Mouse (Mus musculus) limb, embryonic 15.5 days (tissue): Measurements from ENCODE around the gene Plb1. TPM values are rescaled to one million over a fixed set of nuclear protein-coding genes. Genes with fewer than 3 reads are reported as not detected.

ENCODE experiments used
- ATAC-seq: fragments of 200-750 bp; cut with Nextera tagmentation; 2 replicates; pipeline ENCODE4 v1.8.0; 2017; ENCODE audit warnings: low read depth, moderate TSS enrichment; ENCODE audit not compliant: insufficient number of reproducible peaks, low FRiP score, low TSS enrichment
- H3K27ac ChIP-seq: fragments of 300-500 bp; sonication (generic); 2 replicates; pipeline ENCODE4 v1.5.1; 2015; ENCODE audit warnings: moderate library complexity, mild to moderate bottlenecking, inconsistent platforms
- H3K27me3 ChIP-seq: fragments of 300-500 bp; sonication (generic); 2 replicates; pipeline ENCODE4 v1.6.1; 2015; ENCODE audit warnings: inconsistent platforms
- H3K36me3 ChIP-seq: fragments of 300-500 bp; sonication (generic); 2 replicates; pipeline ENCODE4 v1.6.1; 2015; ENCODE audit warnings: inconsistent platforms
- H3K4me1 ChIP-seq: fragments of 300-500 bp; sonication (generic); 2 replicates; pipeline ENCODE4 v1.6.1; 2015; ENCODE audit warnings: inconsistent platforms
- H3K4me2 ChIP-seq: fragments of 300-500 bp; sonication (generic); 2 replicates; pipeline ENCODE4 v1.6.1; 2015; ENCODE audit warnings: mild to moderate bottlenecking, inconsistent platforms
- H3K4me3 ChIP-seq: fragments of 300-500 bp; sonication (generic); 2 replicates; pipeline ENCODE4 v1.5.1; 2015; ENCODE audit warnings: mild to moderate bottlenecking, inconsistent platforms
- H3K9ac ChIP-seq: fragments of 300-500 bp; sonication (generic); 2 replicates; pipeline ENCODE4 v1.6.1; 2015; ENCODE audit warnings: inconsistent platforms
- H3K9me3 ChIP-seq: fragments of 300-500 bp; sonication (generic); 2 replicates; pipeline ENCODE4 v1.6.1; 2016; ENCODE audit warnings: inconsistent platforms
- WGBS: fragments of 180-500 bp; shearing (Covaris S2); methylation state at CpG from one replicate; pipeline ENCODE4 v1.1.7; 2015; 5-methylcytosine and 5-hydroxymethylcytosine counted together
- polyA plus RNA-seq: library from polyadenylated mRNA; unstranded; fragments of >200 nt; fragmentation: Nextera tagmentation; extraction: Ambion mirVana; gene quantifications from 2 replicates; pipeline ENCODE4 v1.2.1, GENCODE M21; 2015

The Plb1 gene
- polyA plus RNA-seq, 1 experiment from 2014 or later: 1.0 TPM

DNA sequence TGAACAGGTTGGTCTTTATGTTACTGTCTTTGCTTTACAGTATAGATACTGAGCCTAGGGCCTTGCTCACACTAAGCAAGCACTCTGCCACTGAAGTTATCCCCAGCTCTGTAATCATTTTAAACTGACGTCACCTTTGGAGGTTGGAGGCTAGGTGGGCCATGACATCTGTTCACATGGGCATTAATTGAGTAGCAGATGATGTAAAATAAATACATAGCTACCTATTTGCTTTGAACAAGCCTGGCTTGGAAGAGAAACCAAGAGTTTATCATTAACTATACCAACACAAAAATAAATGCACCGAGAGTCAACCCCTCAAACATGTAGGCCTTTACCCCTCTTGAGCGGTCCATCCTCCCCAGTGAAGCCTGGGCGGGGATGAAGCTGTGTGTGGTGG, 76.1 kb downstream of the Plb1 start:
- Histone ChIP-seq H3K9ac (no peak overlapping the region), H3K27ac (no peak overlapping the region), H3K9me3 (no peaks in the 10 kb centered on the region), H3K27me3 (no peaks in the 10 kb centered on the region), H3K4me1 (0 out of 2 replicates have a peak, but pooled peaks cover under 1% of the 10 kb centered on the region), H3K4me2 (no peak overlapping the region), H3K4me3 (no peak overlapping the region), H3K36me3 (no peaks in the 10 kb centered on the region)
- 89% methylated on average over 4 of the region's 4 CpGs for WGBS
- no peak for ATAC-seq

- Histone ChIP-seq H3K27me3 (no peaks in the 10 kb centered on the region), H3K9ac (no peak overlapping the region), H3K36me3 (no peaks in the 10 kb centered on the region), H3K4me2 (no peak overlapping the region), H3K9me3 (no peaks in the 10 kb centered on the region), H3K27ac (no peak overlapping the region), H3K4me1 (no peaks in the 10 kb centered on the region), H3K4me3 (no peak overlapping the region)
- 69% methylated on average over 1 of the region's 1 CpGs for WGBS
- ATAC-seq: no peak
Observed at GRCm38 (mm10) chr5:32309714-32310113, 77.2 kb downstream of the Plb1 start.

DNA sequence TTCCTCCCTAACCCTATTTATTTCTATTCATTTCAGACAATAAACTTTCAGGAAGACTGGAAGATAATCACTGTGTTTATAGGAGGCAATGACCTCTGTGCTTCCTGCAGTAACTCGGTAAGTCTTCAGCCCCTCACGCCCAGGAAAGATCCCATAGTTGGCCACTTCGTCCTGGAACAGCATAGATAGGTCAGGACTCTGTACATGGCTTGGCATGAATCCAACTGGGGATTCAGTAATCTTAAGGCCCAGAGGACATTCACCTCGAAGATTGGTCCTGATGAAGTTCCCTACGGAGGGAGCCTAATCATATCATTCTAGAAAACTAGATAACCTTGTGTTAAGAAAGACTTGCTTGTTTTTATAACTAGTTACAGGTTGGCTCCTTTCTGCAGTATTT, 78.3 kb downstream of the Plb1 start:
- H3K4me3 ChIP-seq: no peak overlapping the region
- no peaks in the 10 kb centered on the region for H3K4me1 ChIP-seq
- H3K27me3 ChIP-seq: no peaks in the 10 kb centered on the region
- H3K4me2 ChIP-seq: no peak overlapping the region
- H3K9me3 ChIP-seq: no peaks in the 10 kb centered on the region
- H3K27ac ChIP-seq: no peak overlapping the region
- ATAC-seq: no peak
- no peaks in the 10 kb centered on the region for H3K36me3 ChIP-seq
- WGBS: 75% methylated on average over 5 of the region's 5 CpGs
- no peak overlapping the region for H3K9ac ChIP-seq

GRCm38 (mm10) chr5:32311589-32312166, 79.2 kb downstream of the Plb1 start:
- H3K27me3 ChIP-seq: no peaks in the 10 kb centered on the region
- H3K9me3 ChIP-seq: no peaks in the 10 kb centered on the region
- no peaks in the 10 kb centered on the region for H3K36me3 ChIP-seq
- H3K4me2 ChIP-seq: no peak overlapping the region
- H3K27ac ChIP-seq: no peak overlapping the region
- WGBS: 69% methylated on average over 3 of the region's 3 CpGs
- H3K4me1 ChIP-seq: no peaks in the 10 kb centered on the region
- ATAC-seq: 0 out of 2 replicates have a peak, but pooled peaks have one; percentile 24
- no peak overlapping the region for H3K4me3 ChIP-seq
- H3K9ac ChIP-seq: no peak overlapping the region

DNA sequence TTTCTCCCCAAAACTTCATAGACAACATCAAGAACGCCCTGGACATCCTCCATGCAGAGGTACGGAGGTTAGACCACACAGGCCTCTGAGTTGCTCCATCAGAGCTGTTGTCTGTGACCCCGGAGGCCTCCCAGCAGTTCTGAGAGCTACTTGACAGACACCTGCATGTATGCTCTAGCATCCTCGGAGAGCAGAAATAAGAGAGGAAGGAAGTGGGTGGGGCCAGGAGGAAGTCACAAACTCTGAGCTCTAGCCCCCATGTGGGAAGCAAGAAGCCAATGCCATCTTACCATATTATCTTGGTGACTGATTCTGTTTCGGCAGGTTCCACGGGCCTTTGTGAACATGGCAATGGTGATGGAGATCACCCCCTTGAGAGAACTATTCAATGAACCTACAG, 81.2 kb downstream of the Plb1 start:
- Histone ChIP-seq H3K9ac (no peak overlapping the region), H3K4me3 (no peak overlapping the region), H3K4me1 (no peaks in the 10 kb centered on the region), H3K9me3 (no peaks in the 10 kb centered on the region), H3K36me3 (no peaks in the 10 kb centered on the region), H3K27me3 (no peaks in the 10 kb centered on the region), H3K4me2 (no peak overlapping the region), H3K27ac (no peak overlapping the region)
- no peak for ATAC-seq
- 75% methylated on average over 6 of the region's 6 CpGs for WGBS

DNA sequence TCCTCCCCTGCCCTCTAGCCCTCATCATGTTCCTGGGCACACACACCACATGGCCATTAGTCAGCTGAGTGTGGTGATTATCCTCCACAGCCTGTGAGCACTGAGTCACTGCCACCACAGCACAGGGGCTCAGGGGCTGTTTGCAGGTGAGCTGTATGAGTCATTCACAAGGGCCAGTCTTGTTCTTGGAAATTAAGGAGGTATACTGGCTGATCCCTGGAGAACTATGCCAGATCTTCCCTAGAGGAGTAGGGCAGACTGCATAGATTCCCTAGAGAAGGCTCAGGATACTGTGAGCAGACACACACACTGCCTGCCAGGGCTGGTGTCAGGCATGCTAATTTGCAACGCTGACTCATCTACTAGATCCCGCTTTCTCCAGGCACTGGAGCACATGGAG, 82.2 kb downstream of the Plb1 start:
- 55% methylated on average over 2 of the region's 2 CpGs for WGBS
- Histone ChIP-seq H3K4me1 (no peaks in the 10 kb centered on the region), H3K4me3 (no peak overlapping the region), H3K27me3 (no peaks in the 10 kb centered on the region), H3K9ac (no peak overlapping the region), H3K9me3 (no peaks in the 10 kb centered on the region), H3K4me2 (no peak overlapping the region), H3K27ac (no peak overlapping the region), H3K36me3 (no peaks in the 10 kb centered on the region)
- no peak for ATAC-seq

- peak overlapping the region; percentile 27 for H3K4me2 ChIP-seq
- no peaks in the 10 kb centered on the region for H3K9me3 ChIP-seq
- peaks cover 4% of the 10 kb centered on the region for H3K4me1 ChIP-seq
- no peak overlapping the region for H3K4me3 ChIP-seq
- H3K27ac ChIP-seq: no peak overlapping the region
- no peaks in the 10 kb centered on the region for H3K27me3 ChIP-seq
- no peaks in the 10 kb centered on the region for H3K36me3 ChIP-seq
- no peak for ATAC-seq
- no peak overlapping the region for H3K9ac ChIP-seq
- 31% methylated on average over 7 of the region's 7 CpGs for WGBS
Observed at GRCm38 (mm10) chr5:32322146-32322811, 89.8 kb downstream of the Plb1 start.

DNA sequence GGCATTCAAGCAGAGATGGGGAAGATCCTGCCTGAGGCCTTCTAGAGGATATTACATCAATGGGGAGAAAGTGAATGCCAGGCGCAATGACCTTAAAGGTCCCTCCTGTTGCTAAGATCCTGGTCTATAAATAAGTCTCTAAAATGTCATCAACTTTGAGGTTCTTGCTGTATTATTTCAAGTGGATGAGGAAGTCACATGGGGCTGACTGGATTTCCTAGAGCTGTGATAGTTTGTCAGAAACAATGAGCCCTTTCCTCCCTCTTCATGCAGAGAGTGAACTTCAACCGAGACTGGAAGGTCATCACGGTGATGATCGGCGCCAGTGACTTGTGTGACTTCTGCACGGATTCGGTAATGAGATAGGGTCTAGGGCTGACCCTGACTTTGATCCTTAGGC, 95.6 kb downstream of the Plb1 start:
- Histone ChIP-seq H3K36me3 (no peaks in the 10 kb centered on the region), H3K4me3 (no peak overlapping the region), H3K9ac (no peak overlapping the region), H3K4me1 (no peaks in the 10 kb centered on the region), H3K4me2 (no peak overlapping the region), H3K9me3 (no peaks in the 10 kb centered on the region), H3K27ac (no peak overlapping the region), H3K27me3 (no peaks in the 10 kb centered on the region)
- ATAC-seq: no peak
- 84% methylated on average over 7 of the region's 7 CpGs for WGBS

DNA sequence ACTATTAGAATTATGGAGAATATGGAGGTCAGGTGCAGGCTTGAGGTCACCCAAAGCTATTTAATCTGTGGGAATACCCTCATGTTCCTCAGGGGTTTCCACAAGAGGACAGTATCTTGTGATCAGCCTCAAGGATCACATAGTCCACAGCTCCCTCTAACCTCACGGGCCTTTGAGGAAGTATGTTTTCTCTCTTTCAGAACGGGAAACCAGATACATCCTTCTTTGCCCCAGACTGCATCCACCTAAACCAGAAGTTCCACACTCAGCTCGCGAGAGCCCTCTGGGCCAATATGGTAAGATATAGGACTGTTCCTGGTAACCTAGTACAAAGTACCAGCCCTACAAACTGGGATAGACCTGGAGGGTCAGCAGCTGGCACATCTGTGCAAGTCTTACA, 100.1 kb downstream of the Plb1 start:
- H3K4me2 ChIP-seq: no peak overlapping the region
- no peaks in the 10 kb centered on the region for H3K36me3 ChIP-seq
- peaks cover 16% of the 10 kb centered on the region for H3K4me1 ChIP-seq
- ATAC-seq: no peak
- no peak overlapping the region for H3K27ac ChIP-seq
- 85% methylated on average over 4 of the region's 4 CpGs for WGBS
- H3K9me3 ChIP-seq: no peaks in the 10 kb centered on the region
- no peak overlapping the region for H3K9ac ChIP-seq
- no peaks in the 10 kb centered on the region for H3K27me3 ChIP-seq
- no peak overlapping the region for H3K4me3 ChIP-seq

- ATAC-seq: no peak
- H3K36me3 ChIP-seq: no peaks in the 10 kb centered on the region
- no peaks in the 10 kb centered on the region for H3K27me3 ChIP-seq
- H3K4me3 ChIP-seq: no peak overlapping the region
- peaks cover 16% of the 10 kb centered on the region for H3K4me1 ChIP-seq
- H3K9ac ChIP-seq: no peak overlapping the region
- H3K4me2 ChIP-seq: no peak overlapping the region
- no peak overlapping the region; the same call in 1 of the 2 replicates for H3K27ac ChIP-seq
- H3K9me3 ChIP-seq: no peaks in the 10 kb centered on the region
- WGBS: 19% methylated on average over 6 of the region's 6 CpGs
Observed at GRCm38 (mm10) chr5:32335172-32335571, 102.7 kb downstream of the Plb1 start.

- Histone ChIP-seq H3K27me3 (no peaks in the 10 kb centered on the region), H3K9ac (no peak overlapping the region), H3K9me3 (no peaks in the 10 kb centered on the region), H3K4me1 (peaks cover 16% of the 10 kb centered on the region), H3K4me3 (no peak overlapping the region), H3K36me3 (no peaks in the 10 kb centered on the region), H3K4me2 (no peak overlapping the region), H3K27ac (peak overlapping the region; percentile 54)
- no peak for ATAC-seq
- 41% methylated on average over 5 of the region's 5 CpGs for WGBS
Observed at GRCm38 (mm10) chr5:32336092-32336491, 103.6 kb downstream of the Plb1 start.

DNA sequence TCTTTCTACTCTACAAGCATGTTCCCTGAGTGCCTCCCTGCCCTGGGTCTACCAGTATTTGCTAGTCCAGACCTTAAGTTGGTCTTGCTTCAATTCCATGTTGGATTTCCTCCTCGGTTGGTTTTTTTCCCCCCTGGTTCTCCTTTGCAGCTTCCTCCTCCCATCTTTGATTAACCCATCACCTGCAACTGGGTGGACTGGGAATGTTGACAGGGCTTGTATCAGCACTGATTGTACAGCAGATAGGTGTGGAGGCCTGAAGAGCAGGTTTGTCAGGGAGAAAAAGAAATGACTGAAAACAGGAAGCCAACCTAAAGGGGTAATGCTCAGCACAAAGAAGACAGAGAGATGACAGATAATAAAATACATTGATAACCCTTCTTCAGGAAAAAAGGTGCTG, 104.8 kb downstream of the Plb1 start:
- Histone ChIP-seq H3K9me3 (no peaks in the 10 kb centered on the region), H3K4me3 (no peak overlapping the region), H3K9ac (no peak overlapping the region), H3K4me1 (peaks cover 16% of the 10 kb centered on the region), H3K27ac (peak overlapping the region; percentile 65; the same call in 1 of the 2 replicates), H3K27me3 (no peaks in the 10 kb centered on the region), H3K4me2 (no peak overlapping the region), H3K36me3 (no peaks in the 10 kb centered on the region)
- ATAC-seq: no peak
- 43% methylated on average over 1 of the region's 1 CpGs for WGBS
